Mouse (Mus musculus): ENCODE data around the gene Phf6. TPM values are rescaled to one million over a fixed set of nuclear protein-coding genes. Genes with fewer than 3 reads are reported as not detected.
A peak's percentile ranks its signal among the peaks of the same experiment; 100 is the strongest.
"Not testable (repeated sequence)": the region's sequence is repeated elsewhere in the genome, so short reads cannot be mapped to it uniquely, and the experiment has no call there.

Gene Phf6
- polyA plus RNA-seq, 1 experiment from 2014 or later, result 44.6 TPM

DNA sequence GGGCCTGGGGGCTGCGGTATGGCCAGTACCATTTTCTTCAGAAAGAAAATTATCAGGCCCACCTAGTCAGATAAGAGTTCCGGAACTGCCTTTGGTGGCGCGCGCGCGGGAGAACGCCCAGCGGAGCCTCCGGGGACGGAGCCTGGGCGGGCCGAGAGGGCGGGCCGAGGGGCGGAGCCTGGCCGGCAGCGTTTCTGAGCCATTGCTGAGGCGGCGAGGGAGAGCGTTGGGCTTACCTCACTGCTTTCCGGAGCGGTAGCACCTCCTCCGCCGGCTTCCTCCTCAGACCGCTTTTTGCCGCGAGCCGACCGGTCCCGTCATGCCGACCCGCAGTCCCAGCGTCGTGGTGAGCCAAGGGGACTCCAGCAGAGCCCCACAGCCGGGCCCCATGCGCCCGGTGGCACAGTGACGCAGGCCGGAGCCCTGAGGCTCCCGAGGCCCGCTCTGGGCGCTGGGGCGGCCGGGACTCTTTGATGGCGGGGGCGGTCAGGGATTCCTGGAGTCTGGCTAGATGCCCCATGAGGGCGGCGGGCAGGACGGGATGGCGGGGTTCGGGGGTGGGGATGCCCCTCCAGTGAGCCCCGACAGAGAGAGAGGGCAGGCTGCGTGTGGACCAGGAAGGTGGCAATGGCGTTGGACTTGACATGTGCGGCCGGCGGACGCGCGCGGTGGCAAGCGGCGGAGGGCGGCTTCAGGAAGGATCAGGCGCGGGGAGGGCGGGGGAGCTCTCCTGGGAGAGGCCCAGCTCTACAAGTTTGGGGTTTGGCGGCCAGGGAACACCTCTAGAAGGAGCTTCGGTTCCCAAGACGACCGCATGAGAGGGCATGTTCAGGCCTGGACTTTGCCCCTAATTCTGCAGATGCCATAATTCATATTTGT lies 76.1 kb downstream of the Phf6 start, which contains the start of gene Hprt:
Gene Hprt, plus strand, starts transcription at position 233 of the 879 bp plus-strand sequence.
- peak within 1 kb of the TSS; percentile 70 for H3K4me3 ChIP-seq (replicated peaks)
- H3K36me3 ChIP-seq, result no peaks in the 10 kb centered on the region
- WGBS, result 11% methylated on average over 67 of the region's 72 CpGs
- peak within 1 kb of the TSS; percentile 71 for H3K9ac ChIP-seq
- H3K9me3 ChIP-seq (replicated peaks), result no peaks in the 10 kb centered on the region
- H3K27ac ChIP-seq, result peak within 1 kb of the TSS; percentile 91
- H3K4me2 ChIP-seq, result peak within 1 kb of the TSS; percentile 57
- peaks cover 6% of the 10 kb centered on the region; the same call in 1 of the 2 replicates for H3K4me1 ChIP-seq
- ATAC-seq (replicated peaks; ENCODE audit: low FRiP score), result peak; percentile 98
- no peaks in the 10 kb centered on the region for H3K27me3 ChIP-seq

DNA sequence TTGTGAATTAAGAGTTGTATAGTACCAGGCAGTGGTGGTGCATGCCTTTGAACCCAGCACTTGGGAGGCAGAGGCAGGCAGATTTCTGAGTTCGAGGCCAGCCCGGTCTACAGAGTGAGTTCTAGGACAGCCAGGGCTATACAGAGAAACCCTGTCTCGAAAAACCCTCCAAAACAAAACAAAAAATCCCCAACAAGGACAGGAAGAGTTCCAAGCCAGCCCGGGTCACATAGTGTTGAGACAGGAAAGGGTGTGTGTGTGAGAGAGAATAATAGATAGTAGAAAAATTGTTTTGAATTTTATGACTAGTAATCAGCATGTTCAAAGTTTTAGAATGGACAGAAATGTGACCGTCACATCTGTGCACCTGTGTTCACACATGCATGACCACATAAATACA lies 82.7 kb downstream of the Phf6 start:
- H3K36me3 ChIP-seq; H3K9me3 ChIP-seq (replicated peaks); H3K4me2 ChIP-seq; H3K27me3 ChIP-seq; H3K4me1 ChIP-seq; H3K27ac ChIP-seq; ATAC-seq (replicated peaks; ENCODE audit: low FRiP score); H3K9ac ChIP-seq; H3K4me3 ChIP-seq (replicated peaks): not testable (repeated sequence)
- 79% methylated on average over 5 of the region's 5 CpGs for WGBS

DNA sequence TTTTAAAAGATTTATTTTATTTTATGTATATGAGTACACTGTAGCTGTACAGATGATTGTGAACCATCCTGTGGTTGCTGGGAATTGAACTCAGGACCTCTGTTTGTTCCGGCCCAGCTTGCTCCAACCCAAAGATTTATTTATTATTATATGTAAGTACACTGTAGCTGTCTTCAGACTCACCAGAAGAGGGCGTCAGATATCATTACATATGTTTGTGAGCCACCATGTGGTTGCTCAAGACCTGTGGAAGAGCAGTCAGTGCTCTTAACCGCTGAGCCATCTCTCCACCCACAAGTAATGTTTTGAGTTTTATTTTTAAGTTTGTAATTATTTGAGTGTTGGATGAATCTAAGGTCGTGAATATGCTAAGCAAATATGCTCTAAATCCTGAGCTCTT lies 92.8 kb downstream of the Phf6 start:
- H3K4me2 ChIP-seq; H3K9me3 ChIP-seq (replicated peaks); H3K27ac ChIP-seq; H3K4me1 ChIP-seq; H3K27me3 ChIP-seq; ATAC-seq (replicated peaks; ENCODE audit: low FRiP score); H3K9ac ChIP-seq; H3K4me3 ChIP-seq (replicated peaks): not testable (repeated sequence)
- H3K36me3 ChIP-seq, result peaks cover 27% of the 10 kb centered on the region
- WGBS, result 64% methylated on average over 4 of the region's 4 CpGs

DNA sequence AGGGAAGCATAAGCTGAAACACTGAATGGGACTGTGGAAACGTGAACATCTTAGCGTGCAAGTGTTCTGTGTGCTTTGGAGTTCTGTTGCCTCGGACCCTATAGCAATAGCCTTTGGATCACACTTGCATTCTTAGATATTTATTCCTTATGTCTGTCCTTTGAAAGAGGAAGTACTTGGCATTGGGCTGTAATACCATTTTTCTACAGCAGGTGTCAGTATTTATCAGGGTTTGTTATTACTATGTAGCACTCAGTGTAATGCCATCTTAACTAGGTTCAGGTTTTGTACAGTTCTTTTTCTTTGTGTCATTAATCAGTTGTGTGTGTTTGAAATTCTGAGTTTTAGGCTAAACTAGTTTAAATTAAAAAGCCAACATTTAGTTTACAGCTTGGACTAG lies 94.0 kb downstream of the Phf6 start:
- ATAC-seq (replicated peaks; ENCODE audit: low FRiP score), result no peak
- Histone ChIP-seq H3K9ac (no peak overlapping the region), H3K4me2 (no peak overlapping the region), H3K36me3 (peaks cover 20% of the 10 kb centered on the region), H3K9me3 (replicated peaks) (no peaks in the 10 kb centered on the region), H3K27me3 (no peaks in the 10 kb centered on the region), H3K4me3 (replicated peaks) (no peak overlapping the region), H3K4me1 (no peaks in the 10 kb centered on the region), H3K27ac (no peak overlapping the region)
- WGBS, result 59% methylated on average over 3 of the region's 3 CpGs

Other genes with a start within 250 kb of the Phf6 start
- 5.7 and 6.3 TPM in 2 replicates for gene Ccdc160, start 121.1 kb upstream of the Phf6 start, polyA plus RNA-seq (2015; fragmentation: Nextera tagmentation; extraction: Ambion mirVana)
- gene Hprt, start 75.9 kb downstream of the Phf6 start, polyA plus RNA-seq (2015; fragmentation: Nextera tagmentation; extraction: Ambion mirVana), result 152 and 173 TPM in 2 replicates

All from kidney, embryonic 15.5 days (tissue).